Mouse (Mus musculus) spleen, adult 18-20 months (tissue): Measurements from ENCODE around the gene Tmprss3.

ENCODE experiments used
- DNase-seq, 2 experiments: peaks; one replicate each; pipeline ENCODE4 v3.0.0; 2022; ENCODE audit warnings: mixed read lengths in 2 of 2

Tmprss3 gene

GRCm38 (mm10) chr17:31193360-31193759 lies 5.4 kb downstream of the Tmprss3 start:
- no peak for DNase-seq

DNA sequence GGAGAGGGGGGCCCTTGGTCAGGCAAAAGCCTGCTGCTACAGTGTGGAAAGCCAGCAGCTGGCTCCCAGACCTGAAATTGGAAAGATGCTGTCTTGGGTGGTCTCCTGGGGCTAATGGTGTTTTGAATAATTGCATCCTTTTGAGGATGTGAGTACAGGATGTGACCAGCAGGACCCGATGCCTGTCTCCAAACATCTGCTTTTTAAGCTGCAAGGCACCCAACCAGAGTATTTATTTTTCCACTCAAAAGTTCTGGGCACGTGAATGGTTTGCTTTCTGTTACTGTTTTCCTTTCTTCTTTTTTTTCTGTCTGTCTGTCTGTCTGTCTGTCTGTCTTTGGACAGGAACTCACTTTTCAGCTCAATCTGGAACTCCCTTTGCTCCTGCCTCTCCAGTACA lies 6.1 kb downstream of the Tmprss3 start:
- DNase-seq = no peak

DNA sequence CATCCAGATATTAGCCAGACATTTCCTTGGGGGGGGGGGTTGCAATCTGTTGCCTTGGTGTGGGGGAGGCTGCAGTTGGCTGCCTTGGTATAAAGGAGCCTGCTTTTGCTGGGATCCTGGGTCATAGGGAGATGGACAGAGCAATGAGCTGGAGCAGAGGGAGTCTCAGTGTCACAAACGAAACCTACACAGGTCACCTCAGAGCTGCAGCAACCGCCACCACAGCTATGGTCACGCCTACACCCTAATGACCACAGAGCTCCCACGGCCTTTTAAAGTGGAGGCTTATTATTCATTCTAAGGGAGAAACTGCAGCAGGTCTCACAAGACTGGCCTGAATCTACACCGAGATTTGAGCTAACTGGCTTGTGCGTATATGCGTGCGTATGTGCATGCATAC lies 7.0 kb downstream of the Tmprss3 start:
- DNase-seq = no peak

DNA sequence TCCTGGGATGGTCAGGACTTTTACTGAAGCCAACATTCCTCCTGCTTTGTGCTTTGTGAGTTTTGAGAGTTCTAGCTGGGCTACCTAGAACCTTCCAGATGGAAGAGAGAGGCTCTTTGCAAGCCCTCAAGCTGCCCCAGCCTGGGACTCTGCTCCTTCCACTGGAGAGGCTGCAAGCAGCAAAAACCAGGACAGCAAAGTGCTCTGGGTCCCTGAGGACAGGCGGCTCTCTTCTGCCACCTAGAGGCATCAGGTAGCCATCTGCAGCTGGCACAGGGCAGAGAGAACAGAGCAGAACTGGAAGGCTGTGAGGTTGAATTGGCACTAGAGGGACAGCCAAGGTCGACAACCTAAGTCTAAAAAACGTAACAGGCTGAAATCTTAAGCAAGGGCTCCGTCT lies 11.4 kb downstream of the Tmprss3 start:
- DNase-seq = peak; percentile 47 to 64

DNA sequence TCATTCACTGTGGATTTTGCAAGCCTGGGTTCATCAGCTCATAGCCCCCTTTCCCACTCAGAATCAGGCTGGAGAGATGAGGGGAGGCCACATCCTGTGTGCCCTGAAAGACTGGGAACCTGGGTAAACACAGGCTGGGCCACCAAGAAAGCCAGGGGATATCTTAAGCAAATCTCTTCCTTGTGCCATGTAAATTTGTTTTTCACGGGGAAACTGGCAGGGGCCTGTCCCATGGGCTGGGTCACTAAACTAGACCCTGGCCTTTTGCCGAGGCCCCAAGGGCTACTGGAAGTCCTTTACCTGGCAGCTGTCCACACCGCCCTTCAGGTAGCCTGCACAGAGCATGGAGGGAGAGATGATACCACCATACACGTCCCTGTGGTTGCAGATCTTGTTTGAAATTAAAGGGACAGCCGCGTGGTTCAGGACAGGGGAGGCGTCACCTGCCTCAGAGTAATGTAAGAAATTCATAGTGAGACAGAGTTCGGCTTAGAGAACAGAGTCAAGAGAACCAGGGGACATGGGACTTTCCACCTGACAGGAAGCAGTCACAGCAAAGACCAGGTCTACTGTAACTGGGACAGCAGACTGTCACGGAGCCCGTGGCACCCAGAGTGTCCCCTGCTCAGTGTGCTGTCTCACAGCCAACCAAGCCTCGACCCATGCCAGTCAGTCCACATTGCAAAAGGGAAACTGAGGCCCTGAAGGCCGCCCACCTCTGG lies 14.3 kb downstream of the Tmprss3 start:
- no peak for DNase-seq

- DNase-seq = no peak
Observed at GRCm38 (mm10) chr17:31183180-31183974, 15.4 kb downstream of the Tmprss3 start.

DNA sequence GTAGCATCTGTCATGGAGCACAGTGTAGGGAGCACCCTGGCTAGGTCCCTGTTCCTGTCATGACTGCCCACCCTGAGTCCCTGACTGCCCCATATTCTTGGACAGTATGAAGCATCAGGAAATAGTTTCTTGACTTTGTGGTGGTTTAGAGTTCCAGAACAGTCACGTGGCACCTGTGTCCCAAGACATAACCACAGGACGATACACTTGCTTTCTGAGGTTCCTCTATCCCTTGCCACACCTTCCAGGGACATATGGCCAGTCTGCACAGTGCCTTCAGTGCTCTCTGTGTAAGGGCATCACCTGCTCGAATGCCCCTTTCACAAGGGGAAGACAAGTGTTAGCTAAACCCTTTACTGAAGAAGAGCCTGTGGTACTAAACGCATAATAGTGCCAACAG lies 17.3 kb downstream of the Tmprss3 start:
- DNase-seq = no peak

- DNase-seq = no peak
Observed at GRCm38 (mm10) chr17:31176321-31176720, 22.5 kb downstream of the Tmprss3 start.

DNA sequence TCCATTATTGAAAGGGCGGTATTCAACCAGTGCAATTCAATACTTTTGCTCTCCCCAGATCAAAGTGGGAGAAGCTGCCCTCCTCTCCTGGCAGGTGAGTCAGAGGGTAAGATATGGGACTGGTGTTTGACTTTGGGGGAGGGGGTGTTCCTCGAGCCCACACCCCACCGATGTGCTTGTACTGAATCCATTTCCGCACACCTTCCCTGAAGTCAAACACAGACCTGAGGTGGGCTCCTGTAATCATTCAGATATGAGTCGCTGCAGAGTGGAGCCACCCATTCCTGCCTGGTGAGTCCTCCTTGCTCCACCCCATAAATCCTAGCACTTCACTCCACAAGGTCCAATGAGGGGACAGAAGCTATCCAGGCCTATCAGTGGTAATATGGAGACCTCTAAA lies 29.0 kb downstream of the Tmprss3 start:
- no peak for DNase-seq

GRCm38 (mm10) chr17:31165127-31165526 lies 33.6 kb downstream of the Tmprss3 start, which contains the start of gene Tff1:
Tff1 (minus strand) TSS chr17:31165277.
- DNase-seq = no peak

- no peak for DNase-seq
Observed at GRCm38 (mm10) chr17:31163821-31164220, 35.0 kb downstream of the Tmprss3 start.

DNA sequence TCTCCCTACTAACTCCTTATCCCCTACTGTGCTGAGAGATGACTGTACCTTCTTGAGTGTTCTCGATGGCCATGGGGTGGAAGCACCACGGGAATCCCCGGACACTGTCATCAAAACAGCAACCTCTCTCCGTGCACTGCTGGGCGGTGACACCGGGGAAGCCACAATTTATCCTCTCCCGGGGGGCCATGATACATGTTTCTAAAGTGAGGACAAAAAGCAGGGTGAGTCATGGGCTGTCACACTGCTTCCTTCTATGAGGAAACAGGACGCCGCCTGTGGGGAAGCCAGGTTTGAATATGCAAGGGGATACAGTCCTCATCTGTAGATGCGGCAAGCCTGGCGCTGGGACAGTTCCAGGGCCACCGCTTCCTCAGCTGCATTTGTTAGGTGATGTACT lies 36.2 kb downstream of the Tmprss3 start:
- DNase-seq = no peak

DNA sequence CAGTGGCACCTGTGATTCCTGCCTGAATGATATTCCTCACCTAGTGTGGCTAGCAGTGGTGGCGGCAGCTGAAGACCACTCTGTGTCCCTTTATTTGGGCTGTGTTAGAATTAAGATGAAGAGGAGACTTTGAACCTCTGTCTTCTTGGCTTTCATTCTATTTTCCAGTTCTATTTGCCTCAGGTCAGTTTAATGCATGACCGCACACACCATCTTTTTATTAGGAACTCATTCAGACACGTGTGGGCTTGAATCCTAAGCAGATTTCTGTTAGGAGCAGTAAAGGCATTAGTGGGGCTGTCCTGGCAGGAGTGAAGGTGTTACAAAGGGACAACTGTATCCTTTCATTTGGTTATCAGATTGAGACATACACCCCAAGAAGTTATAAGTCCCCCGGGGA lies 38.5 kb downstream of the Tmprss3 start:
- no peak for DNase-seq

GRCm38 (mm10) chr17:31157921-31158320 lies 40.9 kb downstream of the Tmprss3 start:
- no peak for DNase-seq

- DNase-seq = no peak
Observed at GRCm38 (mm10) chr17:31153785-31154184, 45.0 kb downstream of the Tmprss3 start.

- DNase-seq = no peak
Observed at GRCm38 (mm10) chr17:31152966-31153499, 45.7 kb downstream of the Tmprss3 start.

DNA sequence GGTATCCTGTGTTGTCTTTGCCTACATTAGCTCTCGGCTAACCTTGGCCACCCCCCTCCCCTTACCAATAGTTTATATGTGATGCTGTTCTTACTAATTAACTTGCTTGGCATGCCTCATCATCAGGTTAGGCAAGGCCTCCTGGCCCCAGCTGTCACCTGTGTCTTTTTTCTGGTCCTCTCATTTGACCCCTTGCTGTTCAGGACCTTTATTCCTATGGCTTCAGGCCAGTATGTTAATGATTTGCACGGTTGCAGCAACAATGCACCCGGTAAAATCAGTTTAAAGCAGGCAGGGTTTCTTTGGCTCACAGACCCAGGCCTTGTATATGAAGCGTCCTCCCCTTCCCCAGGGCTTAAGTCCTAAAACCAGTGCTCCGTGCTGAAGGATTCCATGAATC lies 46.3 kb downstream of the Tmprss3 start:
- DNase-seq = no peak

DNA sequence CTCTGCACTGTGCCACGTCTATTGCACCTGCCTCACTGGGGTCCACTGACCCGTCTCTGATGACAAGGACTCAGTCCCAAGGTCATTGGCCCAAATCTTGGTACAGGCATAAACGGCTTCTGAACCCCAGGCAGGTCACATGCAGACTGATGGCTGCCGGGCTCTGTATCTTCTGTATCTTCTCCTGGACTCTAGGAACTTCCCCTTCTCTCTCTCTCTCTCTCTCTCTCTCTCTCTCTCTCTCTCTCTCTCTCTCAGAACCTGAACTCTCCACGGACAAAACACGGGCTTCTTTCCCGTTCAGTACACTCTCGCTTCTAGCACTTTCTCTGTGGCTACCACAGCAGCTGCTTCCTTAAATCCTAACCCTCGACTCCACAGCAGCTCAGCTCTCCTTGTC lies 52.8 kb downstream of the Tmprss3 start:
- no peak for DNase-seq

DNA sequence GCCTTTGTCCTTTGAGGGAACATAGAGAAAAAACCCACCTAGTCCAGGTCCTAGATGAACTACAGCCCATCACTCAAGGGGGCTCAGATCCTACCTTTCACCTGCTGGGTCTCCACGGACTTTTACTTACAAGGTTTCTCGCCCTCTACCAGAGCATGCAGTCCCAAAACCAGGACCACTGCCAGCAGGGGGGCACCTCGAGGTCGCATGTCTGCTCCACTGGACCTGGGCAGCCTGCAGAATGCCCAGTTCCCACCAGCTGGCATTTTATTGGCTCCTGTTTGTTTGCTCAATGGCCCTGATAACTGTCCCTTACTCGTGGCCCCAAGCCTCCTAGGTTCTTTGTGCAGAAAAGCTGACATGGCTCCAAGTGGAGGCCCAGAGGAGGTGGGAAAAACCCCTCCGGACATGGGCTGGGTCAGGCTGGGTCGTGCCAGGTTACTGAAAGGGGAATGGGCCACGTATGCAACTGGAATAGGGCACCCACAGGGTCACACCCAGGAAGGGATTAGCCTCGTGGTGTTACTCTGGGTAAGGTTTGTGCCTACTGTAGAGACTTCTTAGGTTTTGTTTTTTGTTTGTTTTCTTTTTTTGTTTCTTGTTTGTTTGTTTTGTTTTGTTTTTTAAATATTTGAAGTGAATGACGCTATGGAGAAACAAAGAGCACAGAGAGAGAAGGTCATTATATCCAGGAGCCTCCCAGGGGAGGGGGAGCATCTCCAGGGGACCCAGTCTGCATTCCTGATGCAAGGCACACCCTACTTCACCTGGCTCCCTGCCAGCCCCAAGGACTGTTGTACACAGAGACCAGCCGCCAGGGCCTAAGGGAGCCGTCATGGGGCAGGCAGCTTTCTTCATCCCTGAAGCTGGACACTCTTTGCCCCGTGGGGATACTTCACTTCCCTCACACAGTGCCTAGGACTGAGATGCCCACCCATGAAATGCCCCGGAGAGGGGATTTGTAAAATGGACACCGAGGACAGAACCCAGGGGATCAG lies 54.4 kb downstream of the Tmprss3 start, which contains the start of gene Tff2:
Tff2 (minus strand) TSS at position 243 of the 998 bp plus-strand sequence.
- no peak for DNase-seq

- no peak for DNase-seq
Observed at GRCm38 (mm10) chr17:31142116-31142515, 56.7 kb downstream of the Tmprss3 start.

- DNase-seq = peak; percentile 19 to 43
Observed at GRCm38 (mm10) chr17:31138398-31138797, 60.4 kb downstream of the Tmprss3 start.

DNA sequence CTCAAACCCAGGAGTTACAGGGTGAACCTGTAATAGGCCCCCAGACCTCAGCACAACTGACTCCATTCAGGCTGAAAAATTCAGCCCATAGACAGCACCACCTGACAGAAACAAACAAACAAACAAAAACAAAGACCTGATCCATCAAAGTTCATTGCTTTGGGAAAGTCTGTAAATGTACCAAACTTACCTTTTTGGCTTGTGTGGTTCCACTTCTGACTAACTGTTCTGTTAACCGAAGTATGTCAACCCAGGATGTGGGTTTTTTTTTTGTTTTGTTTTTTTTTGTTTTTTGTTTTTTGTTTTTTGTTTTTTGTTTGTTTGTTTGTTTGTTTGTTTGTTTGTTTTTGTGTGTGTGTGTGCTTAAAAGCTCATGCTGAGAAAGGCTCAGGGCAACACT lies 62.0 kb downstream of the Tmprss3 start:
- DNase-seq = no peak

DNA sequence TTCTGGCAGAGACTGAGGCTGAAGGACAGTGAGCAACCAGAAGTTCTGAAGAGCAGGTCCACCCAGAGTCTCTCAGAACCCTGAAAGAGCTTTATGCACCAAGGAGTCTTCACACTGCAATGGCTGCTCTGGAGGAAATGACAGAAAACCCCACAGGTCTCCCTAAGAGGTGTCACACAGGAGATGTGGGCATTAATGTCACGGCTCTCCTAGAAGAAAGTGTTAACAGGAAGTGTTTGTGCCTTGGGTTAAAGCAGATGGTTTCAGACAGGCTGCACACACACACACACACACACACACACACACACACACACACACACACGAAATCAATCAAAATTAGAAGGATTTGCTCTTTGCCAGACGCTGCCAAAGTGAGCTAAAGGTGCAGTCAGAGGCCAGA lies 62.5 kb downstream of the Tmprss3 start:
- no peak for DNase-seq
